Mouse (Mus musculus): ENCODE measurements around the gene Gm35315.
"Not testable (repeated sequence)": the region's sequence is repeated elsewhere in the genome, so short reads cannot be mapped to it uniquely, and the experiment has no call there.

Gm35315 gene

DNA sequence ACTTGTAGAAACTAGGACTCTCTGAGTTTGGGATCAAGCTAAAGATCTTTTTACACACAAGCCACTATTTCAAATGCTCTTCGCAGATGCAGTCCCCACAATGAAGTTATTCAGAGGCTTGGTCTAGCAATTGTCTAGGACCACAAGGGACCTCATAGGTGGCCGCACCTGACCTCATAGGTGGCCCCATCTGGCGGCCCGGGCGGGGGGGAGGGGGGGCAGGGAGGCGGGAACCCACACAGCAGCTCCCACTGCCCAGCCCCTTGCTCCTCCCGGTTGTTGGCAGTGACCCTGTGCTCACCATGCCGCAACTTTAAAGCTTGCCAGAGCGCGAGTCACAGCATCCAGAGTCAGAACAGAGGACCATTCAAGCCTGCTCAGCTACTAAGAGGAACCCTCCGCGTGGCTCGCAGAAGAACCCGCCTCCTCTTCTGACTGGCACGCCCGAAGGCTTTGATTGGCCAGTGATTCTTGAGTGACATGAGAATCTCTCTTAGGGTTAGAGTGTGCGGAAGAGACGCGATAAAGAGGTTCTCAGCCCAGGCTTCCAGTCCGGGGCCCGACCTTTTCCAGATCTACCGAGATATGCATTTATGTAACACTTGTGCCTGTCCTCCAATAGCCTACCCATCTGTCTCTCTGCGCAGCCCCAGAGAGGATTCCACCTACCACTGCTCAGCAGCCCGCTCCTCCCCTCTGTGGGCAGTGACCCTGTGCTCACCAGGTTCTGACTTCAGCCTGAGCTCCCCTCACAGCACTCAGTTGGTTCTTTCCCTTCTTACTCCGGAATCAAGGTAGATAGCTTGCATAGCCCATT, at the start of gene Gm35315:
Gm35315 (minus strand) TSS at position 391 of the 817 bp plus-strand sequence.
- CTCF ChIA-PET, result no interaction called here

DNA sequence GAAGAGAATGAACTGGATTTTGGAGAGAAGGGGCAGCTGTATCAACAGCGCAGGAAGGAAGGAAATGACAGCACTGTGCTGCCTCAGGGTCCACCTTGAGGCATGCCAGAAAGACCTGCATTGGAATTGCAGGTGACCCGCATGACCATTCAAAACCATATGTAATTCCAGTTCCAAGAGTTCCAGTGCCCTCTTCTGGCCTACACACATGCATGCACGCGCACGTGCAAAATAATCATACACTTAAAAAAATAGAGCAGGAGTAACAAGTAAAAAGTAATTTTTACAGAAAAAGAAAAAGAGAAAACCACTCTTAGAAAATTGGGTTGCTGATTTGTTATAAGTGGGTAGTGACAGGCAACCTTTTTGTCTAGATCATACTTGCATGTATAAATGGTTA, 48.8 kb upstream of the Gm35315 start:
- CTCF ChIA-PET, result no interaction called here

DNA sequence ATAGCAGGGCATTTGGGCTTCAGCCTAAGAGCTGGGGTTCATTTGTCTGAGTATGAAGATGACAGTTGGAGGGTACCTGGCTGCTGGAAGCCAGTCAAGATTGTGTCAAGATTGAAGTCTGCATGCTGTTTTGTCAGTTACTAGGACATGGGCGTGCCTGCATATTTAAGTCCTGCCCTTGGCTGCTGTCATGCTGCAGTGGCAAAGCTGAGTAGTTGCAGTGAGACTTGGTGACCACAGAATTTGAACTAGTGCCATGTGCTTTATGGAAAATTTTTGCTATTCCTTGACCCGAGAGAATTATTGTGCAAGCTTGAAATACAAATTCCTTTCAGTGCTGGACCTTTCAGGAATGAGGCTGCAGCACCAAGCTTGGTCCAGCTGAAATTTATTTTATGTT, 48.1 kb upstream of the Gm35315 start:
- CTCF ChIA-PET, result interaction anchor here (0.6 kb wide), 1 partner anchor 274 kb away, joined by 3 read pairs; no protein-coding TSS in a partner anchor

DNA sequence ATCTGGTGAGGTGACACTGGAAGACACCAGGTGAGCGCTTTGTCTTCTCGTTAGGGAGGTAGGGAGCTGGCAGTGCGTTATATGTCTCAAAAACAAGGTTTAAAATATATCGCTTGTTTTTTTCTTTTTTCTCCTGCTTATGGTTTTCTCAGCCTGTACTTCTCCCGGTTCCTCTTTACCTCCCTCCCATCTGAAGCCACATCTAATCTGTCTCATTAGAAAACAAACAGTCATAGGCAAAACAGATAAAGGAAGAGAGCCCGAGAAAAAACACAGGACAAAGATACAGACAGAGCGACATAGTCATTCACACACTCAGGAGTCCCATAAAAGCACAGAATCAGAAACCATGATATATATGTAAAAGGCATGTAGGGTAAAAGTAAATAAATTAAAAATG, 46.2 kb upstream of the Gm35315 start:
- CTCF ChIA-PET, result no interaction called here

DNA sequence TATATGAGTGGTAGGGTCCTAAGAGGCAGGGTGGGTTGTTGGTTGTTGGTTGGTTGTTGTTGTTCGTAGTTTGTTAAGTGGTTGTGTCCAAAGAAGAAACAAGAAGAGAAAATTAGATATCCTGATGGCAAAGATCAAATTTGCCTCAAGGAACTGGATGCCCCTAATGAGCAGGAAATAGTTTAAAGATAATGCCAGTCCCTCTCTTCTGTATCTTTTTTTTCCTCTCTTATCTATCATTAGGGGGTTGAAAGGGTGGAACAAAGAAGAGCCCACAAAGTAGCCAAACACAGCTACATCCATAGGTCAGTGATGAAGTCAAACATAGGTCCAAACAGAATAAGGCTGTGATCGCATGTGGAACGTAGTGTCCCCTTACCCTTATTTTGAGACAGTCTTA, 45.1 kb upstream of the Gm35315 start:
- CTCF ChIA-PET, result no interaction called here

DNA sequence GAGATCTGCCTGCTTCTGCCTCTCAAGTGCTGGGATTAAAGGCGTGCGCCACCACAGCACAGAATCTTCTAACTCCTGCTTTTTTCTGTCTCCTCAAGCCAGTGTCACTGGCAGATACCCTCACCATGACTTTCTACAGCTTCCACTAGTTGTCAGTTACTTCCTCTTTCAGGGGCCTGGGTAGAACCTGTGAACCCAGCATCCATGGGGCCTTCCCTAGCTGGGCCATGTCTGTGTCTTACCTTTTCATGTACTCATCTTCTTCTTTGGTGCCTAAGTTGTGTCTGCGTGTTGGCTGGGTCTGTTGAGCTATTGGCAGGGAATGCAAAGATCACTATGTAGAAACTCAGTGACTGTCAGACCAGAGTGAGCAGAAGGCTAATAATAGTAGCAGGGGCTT, 43.6 kb upstream of the Gm35315 start:
- CTCF ChIA-PET, result no interaction called here

DNA sequence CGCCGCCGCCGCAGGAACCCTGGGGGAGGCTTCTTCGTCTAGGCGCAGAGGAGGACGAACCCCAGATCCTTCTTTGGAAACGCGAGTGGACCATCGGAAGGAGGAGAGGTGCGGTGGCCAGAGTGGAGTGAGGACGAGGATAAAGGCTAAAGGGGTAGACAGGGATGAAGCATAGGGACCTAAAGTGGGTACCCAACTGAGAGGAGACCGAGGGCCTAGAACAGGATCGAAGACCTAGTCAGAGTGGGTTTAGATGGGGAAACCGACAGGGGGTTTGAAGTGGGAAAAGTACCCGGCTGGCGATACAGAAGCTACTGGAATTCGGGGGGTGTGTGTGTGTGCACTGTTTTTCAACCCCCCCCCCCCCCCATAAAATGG, 41.9 kb upstream of the Gm35315 start:
- CTCF ChIA-PET, result interaction anchor here (0.6 kb wide), 1 partner anchor 98 kb away, joined by 13 read pairs; no protein-coding TSS in a partner anchor

DNA sequence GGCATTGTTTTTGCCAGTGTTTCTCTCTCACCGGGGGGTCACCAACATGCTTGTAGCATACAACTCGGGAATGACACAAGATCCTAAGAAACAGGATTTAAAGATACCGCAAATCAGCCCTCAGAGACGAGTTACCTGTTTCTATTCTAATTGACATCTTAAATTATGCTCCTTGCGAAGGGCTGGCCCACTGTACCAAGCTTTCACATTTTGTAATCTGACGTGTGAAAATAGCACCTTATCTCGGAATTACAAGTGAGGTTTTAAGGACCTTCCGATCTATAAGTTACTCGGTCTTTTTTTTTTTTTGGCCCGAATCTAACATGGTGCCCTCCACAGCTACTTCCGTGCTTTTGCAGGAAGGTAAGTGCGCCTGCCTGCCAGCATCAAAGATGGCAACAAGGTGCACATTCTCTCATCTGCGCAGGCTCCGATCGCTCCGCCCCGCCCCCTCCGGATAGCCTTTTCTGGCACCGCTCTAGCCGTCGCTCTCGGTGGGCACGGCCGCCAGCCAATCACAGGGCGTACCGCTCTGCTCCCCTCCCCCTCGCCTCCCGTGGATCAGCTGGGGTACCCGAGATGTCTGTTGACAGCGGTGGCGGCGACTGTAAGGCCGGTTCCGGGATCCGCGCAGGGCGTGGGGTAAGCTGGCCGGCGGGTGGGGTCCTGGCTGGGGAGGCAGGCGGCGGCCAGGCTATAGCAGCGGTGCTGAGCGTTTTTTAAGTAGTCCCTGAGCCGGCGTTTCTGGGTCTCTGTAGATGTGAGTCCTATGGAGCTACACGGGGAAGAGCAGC, 41.3 kb upstream of the Gm35315 start, which contains the start of gene Chfr:
Chfr (plus strand) TSS at position 550 of the 794 bp plus-strand sequence.
- CTCF ChIA-PET, result interaction anchor here (0.6 kb wide), 1 partner anchor 98 kb away, joined by 13 read pairs; no protein-coding TSS in a partner anchor

DNA sequence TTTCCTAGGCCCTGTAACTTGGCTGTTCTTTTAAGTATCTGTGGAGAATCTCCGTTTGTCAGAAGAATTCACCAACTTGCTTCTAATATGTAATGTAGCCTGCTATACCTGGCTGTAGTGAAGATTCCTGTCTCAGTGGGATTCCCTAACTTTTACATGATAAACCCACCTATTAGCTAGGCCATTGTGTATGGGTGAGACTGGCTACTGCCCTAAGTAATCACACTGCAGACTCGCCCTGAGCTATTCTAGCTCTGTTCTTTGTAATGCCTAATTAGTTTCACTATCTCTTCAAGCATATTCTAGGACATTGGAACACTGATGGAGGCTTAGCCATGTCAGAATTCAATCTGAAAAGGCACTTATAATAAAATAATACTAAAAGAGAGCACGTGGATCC, 28.2 kb upstream of the Gm35315 start:
- CTCF ChIA-PET, result not testable (repeated sequence)

DNA sequence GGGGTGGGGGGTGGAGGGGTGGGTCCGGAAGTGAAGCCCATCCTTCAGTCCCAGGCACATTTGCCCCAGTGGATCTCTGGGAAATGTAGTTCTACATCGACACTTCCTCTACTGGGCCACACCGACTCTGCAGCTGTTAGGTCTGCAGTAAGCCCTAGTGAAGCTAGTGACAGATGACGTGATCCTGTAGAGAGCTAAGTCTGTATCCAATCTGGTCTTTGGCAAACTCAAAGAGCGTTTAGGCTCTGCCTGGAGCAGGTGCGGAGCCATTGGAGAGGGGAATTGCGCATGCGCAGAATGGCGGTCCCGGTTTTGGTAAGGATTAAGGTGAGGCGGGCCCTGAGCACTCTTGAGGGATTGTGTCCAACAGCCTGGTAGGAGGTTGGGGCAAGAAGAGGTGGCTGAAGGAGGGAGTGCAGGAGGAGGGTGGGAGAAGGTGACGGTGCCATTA, 15.8 kb upstream of the Gm35315 start, which contains the start of gene Zfp605:
Zfp605 (plus strand) TSS at position 102 of the 451 bp plus-strand sequence.
- CTCF ChIA-PET, result no interaction called here

DNA sequence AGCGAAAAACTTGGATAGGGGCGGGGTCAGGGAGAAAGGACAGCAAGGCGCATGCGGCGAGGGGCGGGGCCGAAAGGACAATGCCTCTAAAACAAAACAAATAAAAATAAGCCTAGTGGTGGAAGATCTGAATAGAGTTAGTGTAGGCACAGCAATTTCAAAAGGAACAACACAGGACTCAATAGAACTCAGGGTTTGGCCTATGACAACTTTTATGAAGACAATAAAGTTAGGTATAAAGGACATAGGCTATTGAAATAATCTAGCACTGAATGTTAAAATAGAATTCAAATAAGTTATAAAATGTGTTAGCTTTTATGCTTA, 14.0 kb upstream of the Gm35315 start:
- CTCF ChIA-PET, result no interaction called here

DNA sequence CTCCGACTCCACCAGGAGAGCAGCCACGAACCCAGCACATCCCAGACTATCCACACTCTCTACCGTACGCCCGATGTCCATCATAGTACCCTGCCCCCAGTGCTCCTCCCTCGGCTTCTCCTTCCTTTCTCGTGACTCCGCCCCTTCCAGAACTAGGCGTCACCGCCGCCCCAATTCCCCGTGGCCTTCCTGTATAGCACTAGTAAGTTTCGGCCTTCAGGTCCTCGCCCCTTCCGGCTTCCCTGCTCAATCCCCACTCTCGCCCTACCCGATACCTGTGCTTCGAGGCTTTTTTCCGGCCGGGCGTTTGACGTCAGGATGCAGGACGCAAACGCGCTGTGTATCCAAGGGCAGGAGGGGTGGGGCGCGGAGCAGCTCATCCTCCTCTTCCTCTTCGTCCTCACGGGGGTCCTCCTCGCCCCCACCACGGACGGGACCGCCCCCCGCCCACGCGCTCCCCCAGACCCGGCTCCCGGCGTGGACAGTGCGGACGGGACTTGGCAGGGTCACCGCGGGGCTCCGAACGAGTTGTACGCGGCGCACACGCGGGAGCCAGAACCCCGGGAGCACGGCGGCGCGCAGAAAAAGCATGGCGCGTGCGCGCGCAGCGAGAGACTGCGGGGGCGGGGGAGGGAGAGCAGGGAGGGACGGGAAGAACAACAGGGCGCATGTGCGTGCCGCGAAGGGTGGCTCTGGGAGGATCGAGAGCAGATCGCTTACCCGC, 13.5 kb upstream of the Gm35315 start, which contains the start of gene Gtpbp6:
Gtpbp6 (minus strand) TSS at position 617 of the 724 bp plus-strand sequence.
- CTCF ChIA-PET, result interaction anchor here (0.8 to 0.9 kb wide), 2 partner anchors 50 to 549 kb away, joined by 3 to 4 read pairs; no protein-coding TSS in a partner anchor

DNA sequence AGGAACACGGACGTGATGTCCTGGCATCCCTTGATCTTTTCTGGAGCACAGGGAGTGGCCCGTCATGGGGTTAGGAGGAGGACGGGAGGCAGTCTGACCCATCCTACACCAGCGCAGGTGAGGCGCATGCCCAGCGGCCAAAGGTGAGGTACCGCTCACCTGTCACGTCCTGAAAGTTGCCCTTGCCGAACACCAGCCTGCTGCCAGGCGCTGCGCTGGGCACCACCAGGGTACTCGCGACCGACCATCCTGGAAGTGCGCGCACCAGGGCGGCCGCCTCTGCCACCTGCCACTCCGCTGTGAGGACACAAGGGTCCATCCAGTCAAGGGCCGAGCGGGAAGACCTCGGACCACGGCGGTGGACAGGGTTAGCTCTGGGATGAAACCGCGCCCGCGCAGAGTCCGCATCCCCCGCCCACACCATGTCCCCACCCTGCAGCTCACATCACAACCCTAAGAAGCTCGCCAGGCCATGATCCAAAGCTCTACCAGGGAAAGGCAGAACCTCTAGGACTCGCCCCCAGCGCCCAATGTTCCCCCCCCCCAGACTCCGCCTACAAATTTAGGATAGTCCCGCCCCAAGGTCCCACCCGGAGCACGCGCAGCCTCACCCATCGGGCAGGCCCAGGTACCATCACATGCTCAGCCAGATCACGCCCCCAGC, 12.8 kb upstream of the Gm35315 start:
- CTCF ChIA-PET, result interaction anchor here (0.8 to 0.9 kb wide), 2 partner anchors 50 to 549 kb away, joined by 3 to 4 read pairs; no protein-coding TSS in a partner anchor

DNA sequence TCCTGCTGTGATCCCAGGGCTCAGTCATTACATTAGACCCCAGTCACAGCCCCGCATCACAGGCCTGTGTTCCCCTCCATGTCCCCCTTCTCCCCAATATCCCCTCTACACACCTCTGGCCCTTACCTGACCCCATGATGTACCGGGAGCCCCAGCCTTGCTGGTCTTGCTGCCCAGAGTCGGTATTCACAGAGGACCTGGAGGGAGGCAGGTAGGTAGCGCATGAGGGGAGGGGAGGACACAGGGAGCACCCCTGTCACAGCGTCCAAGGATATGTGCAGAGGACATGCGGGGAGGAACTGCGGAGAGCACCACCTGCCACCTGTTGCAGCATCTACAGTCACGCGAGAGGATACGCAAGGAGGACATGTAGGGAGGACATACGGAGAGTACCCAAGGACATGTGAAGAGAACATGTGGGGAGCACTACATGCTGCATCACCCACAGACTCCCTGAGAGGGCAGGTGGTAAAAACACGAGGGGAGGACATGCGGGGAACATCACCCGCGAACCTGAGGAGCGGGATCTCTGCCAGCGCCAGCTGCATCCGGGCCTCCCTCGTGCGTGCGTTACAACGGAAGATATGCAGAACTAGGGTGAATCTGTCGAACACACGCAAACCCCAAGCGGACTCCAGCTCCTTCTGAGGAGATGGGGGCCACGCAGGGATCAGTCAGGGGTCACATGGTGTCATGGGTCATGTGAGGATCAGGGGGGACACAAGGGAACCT, 12.1 kb upstream of the Gm35315 start:
- CTCF ChIA-PET, result no interaction called here

DNA sequence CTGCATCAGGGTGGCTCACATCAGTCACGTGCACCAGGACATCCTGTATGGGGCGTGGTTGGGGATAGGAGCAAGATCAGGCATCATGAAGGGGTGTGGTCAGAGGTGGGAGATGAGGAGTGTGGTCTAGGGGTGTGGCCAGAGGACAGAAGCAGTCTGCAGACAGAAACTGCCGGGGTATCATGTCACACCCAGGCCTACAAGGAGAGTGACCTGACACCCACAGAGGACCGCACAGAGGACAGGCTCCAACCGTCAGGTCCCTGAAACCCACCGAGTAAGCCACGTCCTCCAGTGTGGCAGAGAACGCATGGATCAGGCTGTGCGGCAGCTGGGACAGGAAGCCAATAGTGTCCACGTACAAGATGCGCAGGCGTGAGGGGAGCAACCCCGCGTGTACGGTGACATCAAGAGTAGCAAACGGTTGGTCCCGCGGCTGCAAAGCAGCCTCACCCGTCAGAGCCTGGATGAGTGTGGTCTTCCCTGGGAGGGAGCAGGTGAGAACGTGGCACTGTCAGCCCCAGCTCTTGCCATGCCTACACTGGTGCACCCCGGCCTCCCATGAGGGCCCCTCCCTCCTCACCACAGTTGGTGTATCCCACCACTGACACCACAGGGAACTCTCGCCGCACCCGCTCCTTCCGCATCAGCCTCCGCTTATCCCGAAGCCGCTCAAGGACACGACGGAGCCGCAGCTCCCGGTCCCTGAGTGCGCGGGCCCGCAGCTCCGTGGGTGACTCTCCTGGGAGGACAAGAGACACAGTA, 10.6 kb upstream of the Gm35315 start:
- CTCF ChIA-PET, result interaction anchor here (0.5 kb wide), 1 partner anchor 8 kb away, joined by 3 read pairs; no protein-coding TSS in a partner anchor

DNA sequence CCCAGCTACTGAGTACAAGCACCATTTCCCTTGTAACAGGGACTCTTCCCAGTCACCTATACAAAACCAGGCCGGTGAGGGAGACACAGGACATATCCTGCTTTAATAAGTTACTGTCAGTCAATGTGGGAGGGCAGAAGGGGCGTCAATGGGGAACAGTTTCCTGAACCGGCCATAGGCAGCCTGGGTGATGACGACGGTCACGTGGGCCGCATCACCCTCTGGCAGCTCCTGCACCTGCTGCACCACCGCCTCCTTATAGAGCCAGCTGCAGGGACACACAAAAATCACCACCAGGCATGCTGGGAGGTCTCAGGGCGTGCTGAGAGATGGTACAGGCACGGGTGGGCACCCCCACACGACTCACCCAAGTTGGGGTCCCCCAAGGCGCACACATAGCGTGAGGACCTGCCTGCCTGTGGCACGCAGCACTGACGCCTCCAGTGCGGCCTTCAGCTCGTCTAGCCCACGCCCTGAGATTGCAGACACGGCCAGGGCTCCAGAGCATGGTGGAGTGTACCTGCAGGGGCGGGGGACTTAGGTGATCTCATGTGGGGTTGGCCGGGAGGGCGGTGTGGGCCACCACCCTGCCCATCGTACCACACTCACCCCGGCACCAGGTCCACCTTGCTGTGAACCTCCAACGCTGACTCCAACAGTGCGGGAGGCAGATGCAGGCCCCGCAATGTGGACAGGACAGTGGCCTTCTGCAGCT, 9.8 kb upstream of the Gm35315 start:
- CTCF ChIA-PET, result interaction anchor here (0.5 kb wide), 1 partner anchor 8 kb away, joined by 3 read pairs; no protein-coding TSS in a partner anchor

DNA sequence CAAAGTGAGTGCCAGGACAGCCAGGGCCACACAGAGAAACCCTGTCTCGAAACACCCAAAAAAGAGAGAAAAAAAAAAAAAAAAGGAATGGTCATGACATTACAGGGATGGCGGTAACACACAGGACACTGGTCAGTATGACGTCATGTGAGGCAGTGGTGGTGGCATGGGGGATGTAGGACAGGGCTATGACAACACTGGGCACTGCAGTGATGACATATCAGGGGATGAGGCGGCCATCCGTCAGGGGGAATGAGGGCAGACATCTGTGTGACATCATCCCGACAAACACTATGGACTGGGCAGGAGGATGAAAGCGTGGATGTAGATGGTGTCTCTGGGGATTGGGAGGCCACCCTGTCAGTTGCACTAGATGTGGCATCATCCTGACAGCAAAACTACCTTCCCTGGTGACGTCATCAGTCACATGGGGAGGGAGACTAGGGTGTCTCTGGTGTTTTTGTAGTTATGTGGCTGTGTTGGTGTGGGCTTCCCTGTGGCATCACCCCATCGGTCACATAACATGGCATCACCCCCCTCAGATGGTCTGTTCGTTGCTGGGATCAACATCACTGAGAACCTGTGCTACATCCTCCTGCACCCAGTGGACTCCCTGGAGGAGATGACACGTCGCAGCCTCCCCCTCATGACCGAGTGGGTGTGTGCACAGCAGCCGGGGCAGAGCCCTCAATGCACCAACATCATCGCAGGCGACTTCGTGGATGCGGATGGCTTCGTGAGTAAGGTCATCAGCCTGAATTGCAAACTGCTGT, 8.8 kb upstream of the Gm35315 start:
- CTCF ChIA-PET, result no interaction called here

DNA sequence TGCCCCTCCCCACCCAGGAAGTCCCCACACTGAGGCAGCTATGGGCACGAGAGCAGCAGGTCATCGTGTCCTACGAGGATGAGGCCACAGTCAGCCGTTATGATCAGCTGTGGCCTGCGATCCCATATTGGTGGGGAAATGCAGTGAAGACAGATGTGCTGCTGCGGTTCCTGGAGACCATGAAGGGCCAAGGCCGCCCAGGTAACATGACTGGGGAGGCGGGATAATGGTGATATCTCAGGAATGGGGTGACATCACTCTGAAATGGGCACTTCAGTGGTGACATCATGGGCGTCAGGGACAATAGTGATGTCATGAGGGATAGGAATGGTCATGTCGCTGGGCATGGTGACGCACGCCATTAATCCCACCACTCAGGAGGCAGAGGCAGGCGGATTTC, 8.2 kb upstream of the Gm35315 start:
- CTCF ChIA-PET, result no interaction called here

Measured in spleen, embryonic (tissue).